ENCODE assay signal across 9 mouse cellular contexts in the genomic region with DNA sequence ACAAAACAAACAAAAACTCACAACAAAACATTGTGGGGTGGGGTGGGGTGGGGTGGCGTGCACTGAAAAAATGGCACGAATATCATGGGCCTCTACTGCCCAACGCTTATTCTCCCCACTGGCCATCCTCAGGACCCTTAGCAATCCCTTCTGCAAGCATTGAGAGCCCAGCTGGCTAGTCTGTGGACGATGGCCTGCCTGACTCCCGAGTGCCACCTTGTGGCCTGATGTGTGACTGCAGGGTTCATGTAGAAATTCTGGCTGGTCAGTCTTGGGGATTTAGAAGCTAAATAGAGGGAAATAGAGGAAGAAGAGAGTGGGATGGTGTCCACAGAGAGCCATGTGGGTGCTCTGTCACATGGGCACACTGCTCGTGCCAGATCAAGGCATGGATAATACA.
DNase-seq lines count a peak whose midpoint lies in the region; ATAC-seq and TF ChIP-seq lines count a peak whose summit lies in the region.
"Had no signal": no experiment of that assay in that cellular context is flagged by ENCODE, and none has a peak within 500 bp of the region (broad histone marks: within the 10 kb centered on the region; RNA-seq: fewer than 3 reads in every experiment).

No protein-coding gene starts in this region.

- under 1% methylated on average over 6 of the region's 6 CpGs for WGBS in liver, adult 2 months
- WGBS in liver, embryonic 12.5 days (ENCODE audit: insufficient replicate concordance), result under 1% methylated on average over 6 of the region's 6 CpGs
- 7% methylated on average over 6 of the region's 6 CpGs for WGBS in bone marrow, adult 2 months
- 8% methylated on average over 6 of the region's 6 CpGs for WGBS in hindbrain, embryonic 14.5 days

- H3K36me3 ChIP-seq in liver, adult 2 months (ENCODE audit: control insufficient read depth, insufficient read depth, low read length), result no peaks in the 10 kb centered on the region
- no peaks in the 10 kb centered on the region for H3K36me3 ChIP-seq in liver, embryonic 12.5 days
- H3K36me3 ChIP-seq in hindbrain, embryonic 14.5 days (replicated peaks; ENCODE audit: control insufficient read depth, insufficient read depth), result no peaks in the 10 kb centered on the region

- no peak overlapping the region for H3K9ac ChIP-seq in liver, adult 2 months (ENCODE audit: low read depth, low read length)
- H3K9ac ChIP-seq in liver, embryonic 12.5 days, result no peak overlapping the region
- no peak overlapping the region for H3K9ac ChIP-seq in hindbrain, embryonic 14.5 days

- TF ChIP-seq CTCF in liver, adult 2 months (IDR thresholded peaks at IDR 0.05; ENCODE audit: low read depth, low read length), result peak; percentile 98
- peak; percentile 95 for TF ChIP-seq CTCF in bone marrow, adult 2 months (IDR thresholded peaks at IDR 0.05; ENCODE audit: control insufficient read depth, insufficient read depth, low read length)
- peak; percentile 99 for TF ChIP-seq CTCF in embryonic fibroblast, embryonic 13.5 days (IDR thresholded peaks at IDR 0.05; ENCODE audit: borderline replicate concordance, insufficient read depth, low read length)

- no peaks in the 10 kb centered on the region for H3K27me3 ChIP-seq in liver, adult 2 months (ENCODE audit: control insufficient read depth, insufficient read depth, low read length)
- peaks cover 46% of the 10 kb centered on the region for H3K27me3 ChIP-seq in liver, embryonic 12.5 days (replicated peaks)
- H3K27me3 ChIP-seq in hindbrain, embryonic 14.5 days (ENCODE audit: control insufficient read depth, insufficient read depth, low read length), result no peaks in the 10 kb centered on the region

- no peak overlapping the region for H3K27ac ChIP-seq in liver, adult 2 months (replicated peaks; ENCODE audit: insufficient read depth, low read depth, low read length)
- no peak overlapping the region for H3K27ac ChIP-seq in liver, embryonic 12.5 days
- no peak overlapping the region for H3K27ac ChIP-seq in bone marrow, adult 2 months (ENCODE audit: control insufficient read depth, insufficient read depth, low read depth, low read length, poor library complexity)
- H3K27ac ChIP-seq in embryonic fibroblast, embryonic 13.5 days (ENCODE audit: insufficient read depth, low read length), result no peak overlapping the region
- 0 out of 2 replicates have a peak overlapping the region, but pooled peaks have one; percentile 1 for H3K27ac ChIP-seq in hindbrain, embryonic 14.5 days

- no peaks in the 10 kb centered on the region for H3K4me1 ChIP-seq in liver, adult 2 months (ENCODE audit: control insufficient read depth, insufficient read depth, low read length)
- H3K4me1 ChIP-seq in liver, embryonic 12.5 days, result no peaks in the 10 kb centered on the region
- no peaks in the 10 kb centered on the region for H3K4me1 ChIP-seq in bone marrow, adult 2 months (ENCODE audit: control insufficient read depth, insufficient read depth, low read length)
- no peaks in the 10 kb centered on the region for H3K4me1 ChIP-seq in embryonic fibroblast, embryonic 13.5 days (ENCODE audit: control insufficient read depth, insufficient read depth, low read length)
- H3K4me1 ChIP-seq in hindbrain, embryonic 14.5 days (replicated peaks; ENCODE audit: control insufficient read depth, insufficient read depth, low read length), result 0 out of 2 replicates have a peak, but pooled peaks cover 7% of the 10 kb centered on the region

- no peaks in the 10 kb centered on the region for H3K9me3 ChIP-seq in liver, embryonic 12.5 days (replicated peaks)
- no peaks in the 10 kb centered on the region for H3K9me3 ChIP-seq in hindbrain, embryonic 14.5 days (ENCODE audit: control insufficient read depth, low read length)

- no peaks in the 10 kb centered on the region for H3K79me2 ChIP-seq in liver, adult 2 months (ENCODE audit: control insufficient read depth, insufficient read depth, low read length)

- no peak overlapping the region for H3K4me2 ChIP-seq in liver, embryonic 12.5 days
- H3K4me2 ChIP-seq in hindbrain, embryonic 14.5 days (replicated peaks), result no peak overlapping the region

- TF ChIP-seq POLR2A in liver, adult 2 months (IDR thresholded peaks at IDR 0.05; ENCODE audit: extremely low read depth, insufficient read depth, low read length), result no peak
- TF ChIP-seq POLR2A in bone marrow, adult 2 months (IDR thresholded peaks at IDR 0.05; ENCODE audit: borderline replicate concordance, control insufficient read depth, low read depth, low read length), result no peak
- no peak for TF ChIP-seq POLR2A in embryonic fibroblast, embryonic 13.5 days (IDR thresholded peaks at IDR 0.05; ENCODE audit: low read depth, low read length)

- peak; percentile 20 for DNase-seq in liver, adult 2 months (ENCODE audit: extremely low read depth, low read depth, low spot score)
- DNase-seq in hindbrain, embryonic 14.5 days (ENCODE audit: low spot score), result peak; percentile 86
- peak; percentile 82 to 87 for DNase-seq in left cerebral cortex, postnatal 25 days (ENCODE audit: low spot score in 2 of 2)
- peak; percentile 65 for DNase-seq in naive thymus-derived CD4-positive, alpha-beta T cell, adult 2 months (ENCODE audit: low read depth)
- peak; percentile 88 for DNase-seq in testis, postnatal 10 days (ENCODE audit: low spot score)

- intact Hi-C loops in left cerebral cortex, postnatal 25 days (cut with DNase I), result loop anchor here (1.0 to 5.0 kb wide), 2 partner anchors 71 to 84 kb away; a partner anchor contains a TSS

- no peak overlapping the region for H3K4me3 ChIP-seq in liver, adult 2 months (ENCODE audit: insufficient read depth, low read depth, low read length)
- H3K4me3 ChIP-seq in liver, embryonic 12.5 days, result no peak overlapping the region
- no peak overlapping the region for H3K4me3 ChIP-seq in bone marrow, adult 2 months (replicated peaks; ENCODE audit: control insufficient read depth, low read depth, low read length)
- no peak overlapping the region for H3K4me3 ChIP-seq in embryonic fibroblast, embryonic 13.5 days (ENCODE audit: insufficient read depth, low read length)
- no peak overlapping the region for H3K4me3 ChIP-seq in hindbrain, embryonic 14.5 days (replicated peaks; ENCODE audit: low read length)
- H3K4me3 ChIP-seq: erythroblast, embryonic 14.5 days had no signal

- no peak for ATAC-seq in liver, embryonic 12.5 days
- ATAC-seq in hindbrain, embryonic 14.5 days (ENCODE audit: low FRiP score), result no peak

Comparison
In these comparisons a context has a peak if more than half of its experiments do, and no peak if none do; other contexts are left out.
1. DNase-seq: peak in every context shown above with its lines; median percentile 88 in testis, postnatal 10 days; 86 in hindbrain, embryonic 14.5 days; 84 in left cerebral cortex, postnatal 25 days; 65 in naive thymus-derived CD4-positive, alpha-beta T cell, adult 2 months; 20 in liver, adult 2 months.